Mouse (Mus musculus): ENCODE measurements around the gene Xylt1.

Gene Xylt1

GRCm38 (mm10) chr7:117512301-117512700, 131.5 kb downstream of the Xylt1 start:
- DNase-seq (ENCODE audit: low read depth, low spot score): no peak

- DNase-seq (ENCODE audit: low read depth, low spot score): no peak
Observed at GRCm38 (mm10) chr7:117515794-117516193, 135.0 kb downstream of the Xylt1 start.

GRCm38 (mm10) chr7:117516896-117517295, 136.1 kb downstream of the Xylt1 start:
- no peak for DNase-seq (ENCODE audit: low read depth, low spot score)

- DNase-seq (ENCODE audit: low read depth, low spot score): no peak
Observed at GRCm38 (mm10) chr7:117521369-117521768, 140.6 kb downstream of the Xylt1 start.

GRCm38 (mm10) chr7:117522092-117522635, 141.4 kb downstream of the Xylt1 start:
- DNase-seq (ENCODE audit: low read depth, low spot score): no peak

- no peak for DNase-seq (ENCODE audit: low read depth, low spot score)
Observed at GRCm38 (mm10) chr7:117524430-117525214, 143.8 kb downstream of the Xylt1 start.

- DNase-seq (ENCODE audit: low read depth, low spot score): no peak
Observed at GRCm38 (mm10) chr7:117525678-117526077, 144.9 kb downstream of the Xylt1 start.

- DNase-seq (ENCODE audit: low read depth, low spot score): no peak
Observed at GRCm38 (mm10) chr7:117526570-117526969, 145.8 kb downstream of the Xylt1 start.

GRCm38 (mm10) chr7:117529787-117530655, 149.2 kb downstream of the Xylt1 start:
- no peak for DNase-seq (ENCODE audit: low read depth, low spot score)

GRCm38 (mm10) chr7:117532651-117533050, 151.9 kb downstream of the Xylt1 start:
- DNase-seq (ENCODE audit: low read depth, low spot score): no peak

GRCm38 (mm10) chr7:117533164-117533563, 152.4 kb downstream of the Xylt1 start:
- no peak for DNase-seq (ENCODE audit: low read depth, low spot score)

- no peak for DNase-seq (ENCODE audit: low read depth, low spot score)
Observed at GRCm38 (mm10) chr7:117539931-117540330, 159.2 kb downstream of the Xylt1 start.

- no peak for DNase-seq (ENCODE audit: low read depth, low spot score)
Observed at GRCm38 (mm10) chr7:117540413-117540812, 159.6 kb downstream of the Xylt1 start.

- DNase-seq (ENCODE audit: low read depth, low spot score): no peak
Observed at GRCm38 (mm10) chr7:117541056-117541455, 160.3 kb downstream of the Xylt1 start.

- DNase-seq (ENCODE audit: low read depth, low spot score): no peak
Observed at GRCm38 (mm10) chr7:117541681-117542080, 160.9 kb downstream of the Xylt1 start.

GRCm38 (mm10) chr7:117543041-117543440, 162.3 kb downstream of the Xylt1 start:
- no peak for DNase-seq (ENCODE audit: low read depth, low spot score)

- DNase-seq (ENCODE audit: low read depth, low spot score): no peak
Observed at GRCm38 (mm10) chr7:117544126-117544525, 163.3 kb downstream of the Xylt1 start.

- DNase-seq (ENCODE audit: low read depth, low spot score): no peak
Observed at GRCm38 (mm10) chr7:117548301-117548700, 167.5 kb downstream of the Xylt1 start.

- no peak for DNase-seq (ENCODE audit: low read depth, low spot score)
Observed at GRCm38 (mm10) chr7:117550916-117551549, 170.3 kb downstream of the Xylt1 start.

GRCm38 (mm10) chr7:117553228-117553627, 172.4 kb downstream of the Xylt1 start:
- no peak for DNase-seq (ENCODE audit: low read depth, low spot score)

- DNase-seq (ENCODE audit: low read depth, low spot score): no peak
Observed at GRCm38 (mm10) chr7:117555735-117556134, 175.0 kb downstream of the Xylt1 start.

GRCm38 (mm10) chr7:117558166-117558565, 177.4 kb downstream of the Xylt1 start:
- DNase-seq (ENCODE audit: low read depth, low spot score): no peak

Measured in WW6 (cell line).